Mouse (Mus musculus) CD4-positive naive resting alpha-beta T cell, adult 57 days (primary cell): ENCODE data around the gene Rdh16f1. TPM values are rescaled to one million over a fixed set of nuclear protein-coding genes. Genes with fewer than 3 reads are reported as not detected.

Experiments
- total RNA-seq: library from RNA; stranded (reverse); gene quantifications from one replicate; pipeline ENCODE4 v1.2.4, GENCODE M21; 2023

Gene Rdh16f1
- not detected for total RNA-seq

GRCm38 (mm10) chr10:127759181-127760110 lies at the start of gene Rdh16f1, which contains the start of gene Rdh1:
Rdh16f1 (plus strand) TSS chr10:127759787.
Rdh1 (plus strand) TSS chr10:127759721.

DNA sequence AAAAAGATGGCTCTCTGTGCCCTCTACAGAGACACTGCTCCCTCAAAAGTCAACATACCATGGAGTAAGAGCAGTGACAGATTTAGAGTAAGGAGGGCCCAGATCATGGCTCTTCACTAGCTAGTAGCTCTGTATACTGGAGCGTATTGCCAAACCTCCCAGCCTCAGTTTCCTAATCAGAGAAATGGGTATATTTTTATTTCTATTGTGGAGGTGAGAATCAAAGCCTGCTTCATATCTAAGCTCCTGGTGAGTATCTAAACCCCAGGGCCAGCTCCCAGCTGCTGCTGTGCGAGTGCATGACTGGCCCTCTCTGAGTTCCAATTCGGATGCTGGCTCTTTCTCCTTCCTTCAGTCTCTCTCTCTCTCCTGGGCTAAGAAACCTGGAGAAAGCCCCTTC lies 35.4 kb upstream of the Rdh16f1 start, which contains the start of gene Tac2:
TSS of gene Tac2 (plus strand) at position 301 of the 400 bp plus-strand sequence.

GRCm38 (mm10) chr10:127739083-127739660 lies 20.4 kb upstream of the Rdh16f1 start, which contains the start of gene Zbtb39:
Zbtb39 (plus strand) TSS chr10:127739538.

GRCm38 (mm10) chr10:127751548-127751947 lies 8.0 kb upstream of the Rdh16f1 start, which contains the start of gene Gpr182:
Gpr182 (minus strand) TSS chr10:127751732.

DNA sequence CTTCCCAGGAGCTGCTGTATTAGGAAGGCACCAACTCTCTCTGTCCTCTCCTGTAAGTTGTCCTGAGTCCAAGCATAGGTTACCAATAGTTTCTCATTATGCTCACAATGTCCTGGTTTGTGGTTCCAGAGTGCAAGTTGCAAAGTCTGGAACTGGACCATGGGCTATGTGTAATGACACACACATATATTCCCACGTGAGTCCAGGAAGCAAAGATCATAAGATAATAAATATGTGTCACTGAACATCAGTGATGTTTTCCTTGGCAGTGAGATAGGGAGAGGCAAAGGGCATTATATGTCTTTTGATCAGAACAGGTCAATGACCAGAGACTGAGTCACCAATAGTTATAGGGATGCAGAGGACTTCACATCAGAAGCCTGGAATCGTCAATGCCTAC lies 16.4 kb downstream of the Rdh16f1 start, which contains the start of gene Rdh9:
TSS of gene Rdh9 (plus strand) at position 376 of the 400 bp plus-strand sequence.

GRCm38 (mm10) chr10:127800891-127801290 lies 41.3 kb downstream of the Rdh16f1 start, which contains the start of gene Rdh16:
Rdh16 (plus strand) TSS chr10:127801152.

Other genes with a start within 250 kb of the Rdh16f1 start
- not detected for gene Ndufa4l2, start 244.8 kb upstream of the Rdh16f1 start, total RNA-seq
- gene Shmt2, start 237.3 kb upstream of the Rdh16f1 start, total RNA-seq, result 70.1 TPM
- not detected for gene Nxph4, start 225.2 kb upstream of the Rdh16f1 start, total RNA-seq
- gene Lrp1, start 138.6 kb upstream of the Rdh16f1 start, total RNA-seq, result 9.4 TPM
- gene Stat6, start 116.8 kb upstream of the Rdh16f1 start, total RNA-seq, result 196 TPM
- 7.1 TPM for gene Nemp1, start 92.9 kb upstream of the Rdh16f1 start, total RNA-seq
- 48.2 TPM for gene Nab2, start 91.2 kb upstream of the Rdh16f1 start, total RNA-seq
- gene Myo1a, start 54.6 kb upstream of the Rdh16f1 start, total RNA-seq, result 0.33 TPM
- gene Tac2, start 35.3 kb upstream of the Rdh16f1 start, total RNA-seq, result not detected
- 10.6 TPM for gene Zbtb39, start 20.2 kb upstream of the Rdh16f1 start, total RNA-seq
- gene Gpr182, start 8.1 kb upstream of the Rdh16f1 start, total RNA-seq, result 0.41 TPM
- 0.18 TPM for gene Rdh1, start 66 bp upstream of the Rdh16f1 start, total RNA-seq
- 0.80 TPM for gene Rdh9, start 16.6 kb downstream of the Rdh16f1 start, total RNA-seq
- gene Rdh16, start 41.4 kb downstream of the Rdh16f1 start, total RNA-seq, result not detected
- not detected for gene Rdh19, start 90.1 kb downstream of the Rdh16f1 start, total RNA-seq
- not detected for gene Rdh16f2, start 106.7 kb downstream of the Rdh16f1 start, total RNA-seq
- not detected for gene Rdh7, start 129.0 kb downstream of the Rdh16f1 start, total RNA-seq
- gene Sdr9c7, start 138.7 kb downstream of the Rdh16f1 start, total RNA-seq, result not detected
- gene Hsd17b6, start 247.8 kb downstream of the Rdh16f1 start, total RNA-seq, result not detected